Mouse (Mus musculus) cerebellum, postnatal 10 days (tissue): Measurements from ENCODE around the gene Igsf9.

Source experiments
- DNase-seq, 2 experiments: peaks; one replicate each; pipeline ENCODE4 v3.0.0; 2021; ENCODE audit warnings: mixed read lengths in 2 of 2

Gene Igsf9

DNA sequence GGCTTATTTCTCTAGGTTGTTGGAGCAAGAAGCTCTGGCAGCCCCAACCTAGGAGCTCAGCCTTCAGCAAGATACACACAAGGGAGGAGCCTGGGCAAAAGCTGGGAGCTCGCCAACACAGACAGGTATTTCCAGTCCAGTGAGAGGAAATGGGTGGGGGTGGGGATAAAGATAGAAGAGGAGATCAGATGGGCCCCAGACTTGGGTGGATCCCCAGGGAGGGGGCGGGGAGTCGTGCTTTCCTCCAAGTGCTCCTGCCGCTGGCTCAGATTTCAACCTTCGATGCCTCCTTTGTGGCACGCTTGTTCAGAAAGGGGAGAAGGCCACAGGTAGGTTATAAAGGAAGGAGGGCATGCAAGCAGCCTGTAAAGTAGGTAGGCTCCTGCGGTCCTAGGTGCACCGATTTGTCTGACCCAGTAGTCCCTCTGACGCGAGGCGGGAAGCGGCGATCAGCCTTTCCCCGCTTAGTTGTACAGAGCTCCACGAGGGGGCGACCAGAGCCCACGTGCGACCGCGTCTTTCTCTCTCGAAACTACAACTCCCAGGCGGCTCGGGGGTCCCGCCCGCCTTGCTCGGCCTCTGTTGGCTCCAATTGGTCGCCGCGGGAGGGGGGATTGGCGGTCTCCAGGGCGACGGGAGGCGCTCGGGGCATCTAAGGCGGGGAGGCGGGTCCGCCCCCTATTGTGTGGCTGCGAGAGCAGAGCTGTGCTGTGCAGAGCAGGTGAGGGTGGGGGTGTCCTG lies at the start of gene Igsf9:
Gene Igsf9 (plus strand): TSS at position 249 of the 741 bp plus-strand sequence.
- peak; percentile 98 for DNase-seq

DNA sequence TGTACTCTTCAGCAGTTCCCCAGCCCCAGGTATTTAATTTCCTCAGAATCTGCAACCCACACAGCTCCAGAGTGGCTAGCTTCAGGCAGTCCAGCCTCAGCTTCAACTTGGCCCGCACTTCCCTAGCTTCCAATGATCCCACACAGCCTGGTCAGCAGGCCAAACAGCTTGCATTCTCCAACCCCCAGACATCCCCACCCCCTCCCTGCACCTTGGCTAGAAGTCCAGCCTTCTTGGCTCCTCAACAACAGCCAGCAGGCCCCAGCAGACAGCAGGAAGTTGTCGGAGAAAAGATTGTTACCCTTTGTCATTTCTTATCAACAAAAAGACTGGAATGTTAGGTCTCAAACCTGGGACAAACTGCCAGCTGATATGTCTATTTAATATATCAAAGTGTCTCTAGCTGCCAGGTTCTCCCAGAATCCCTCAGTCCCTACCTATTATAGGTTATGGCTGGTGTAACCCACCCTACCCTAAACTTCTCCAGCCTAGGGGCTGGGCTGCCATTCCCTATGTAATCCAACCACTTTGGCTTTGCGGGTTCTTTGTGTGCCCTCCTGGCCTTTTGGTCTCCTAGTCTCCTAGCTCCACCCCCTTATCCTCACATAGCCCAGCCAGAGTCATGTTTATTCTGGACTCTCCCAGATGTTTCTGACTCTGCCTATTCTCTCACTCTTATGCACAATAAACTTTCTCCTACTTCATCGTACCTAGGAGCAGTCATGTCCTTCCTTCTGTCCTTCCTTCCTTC lies 49.6 kb upstream of the Igsf9 start:
- peak; percentile 52 to 74 for DNase-seq

DNA sequence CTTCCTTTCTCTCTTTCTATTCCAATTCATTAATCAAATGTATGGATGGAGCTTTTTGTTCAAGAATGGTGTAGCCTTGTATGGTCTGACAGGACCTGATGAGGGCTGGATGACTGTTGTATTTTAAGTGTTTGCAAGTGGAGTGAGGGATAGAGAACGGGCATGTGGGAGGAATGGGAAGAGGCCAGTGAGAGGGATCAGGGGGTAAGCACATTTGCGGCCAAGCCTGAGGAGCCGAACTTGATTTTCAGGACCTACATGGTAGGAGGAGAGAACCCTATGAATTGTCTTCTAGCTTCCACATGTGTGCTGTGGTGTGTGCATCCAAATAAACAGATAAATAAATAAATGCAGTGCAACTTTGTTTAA lies 49.0 kb upstream of the Igsf9 start:
- no peak for DNase-seq

DNA sequence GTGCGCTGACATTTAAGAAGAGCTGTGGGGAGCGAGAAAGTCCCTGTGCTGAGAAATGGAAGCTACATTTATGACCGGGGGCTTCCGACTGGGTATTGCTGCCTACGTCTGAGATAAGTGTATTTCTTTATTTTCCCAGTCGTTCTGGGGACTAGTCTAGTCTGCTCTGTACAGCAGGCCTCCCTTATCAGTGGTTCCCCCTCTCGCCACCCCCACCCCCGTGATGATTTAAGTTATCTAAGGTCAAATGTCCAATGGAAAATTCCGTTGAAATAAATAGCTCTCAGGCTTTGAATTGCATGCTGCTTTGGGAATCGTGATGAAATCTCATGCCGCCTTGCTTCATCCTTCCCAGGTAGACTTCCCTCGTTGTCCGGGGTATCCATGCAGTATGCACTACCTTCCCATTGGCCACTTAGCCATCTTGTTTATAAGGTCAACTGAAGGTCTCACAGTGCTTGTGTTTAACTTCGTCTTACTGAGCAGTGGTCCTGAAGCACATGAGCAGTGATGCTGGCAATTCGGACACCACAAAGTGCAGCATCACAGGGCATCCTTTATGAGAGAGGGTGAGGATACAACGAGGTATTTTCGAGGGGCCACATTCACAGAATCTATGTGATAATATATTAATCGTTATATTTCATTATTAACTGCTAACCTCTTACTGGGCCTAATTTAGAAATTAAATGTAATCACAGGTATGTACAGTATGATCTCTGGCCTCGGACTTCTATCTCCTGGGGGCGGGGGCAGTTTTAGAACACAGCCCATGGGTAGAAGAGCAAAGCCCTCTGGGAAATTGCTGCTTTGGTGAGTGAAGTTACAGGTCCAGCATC lies 48.4 kb upstream of the Igsf9 start:
- no peak for DNase-seq

GRCm38 (mm10) chr1:172433851-172434165 lies 47.8 kb upstream of the Igsf9 start:
- no peak for DNase-seq

DNA sequence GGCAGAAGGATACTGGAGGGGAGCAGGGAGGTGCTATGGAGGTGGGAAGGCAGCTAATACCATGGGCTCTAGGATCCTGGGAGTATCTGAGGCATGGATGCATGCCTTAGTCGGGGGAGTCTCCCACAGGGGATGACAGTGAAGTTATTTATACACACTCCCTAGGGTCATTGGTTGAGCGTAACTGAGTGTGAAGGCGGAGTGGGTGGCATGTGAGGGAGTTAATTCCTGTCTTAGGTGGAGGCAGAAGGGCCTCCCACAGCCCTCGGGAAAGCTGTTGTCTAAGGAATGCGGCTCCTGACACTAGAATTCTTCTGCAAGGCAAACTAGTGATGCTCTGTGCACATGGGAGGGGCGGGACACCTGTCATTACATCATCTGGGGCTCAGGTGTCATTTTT lies 44.8 kb upstream of the Igsf9 start:
- no peak for DNase-seq

- no peak for DNase-seq
These were observed 43.0 kb upstream of the Igsf9 start for GRCm38 (mm10) chr1:172438621-172439020.

DNA sequence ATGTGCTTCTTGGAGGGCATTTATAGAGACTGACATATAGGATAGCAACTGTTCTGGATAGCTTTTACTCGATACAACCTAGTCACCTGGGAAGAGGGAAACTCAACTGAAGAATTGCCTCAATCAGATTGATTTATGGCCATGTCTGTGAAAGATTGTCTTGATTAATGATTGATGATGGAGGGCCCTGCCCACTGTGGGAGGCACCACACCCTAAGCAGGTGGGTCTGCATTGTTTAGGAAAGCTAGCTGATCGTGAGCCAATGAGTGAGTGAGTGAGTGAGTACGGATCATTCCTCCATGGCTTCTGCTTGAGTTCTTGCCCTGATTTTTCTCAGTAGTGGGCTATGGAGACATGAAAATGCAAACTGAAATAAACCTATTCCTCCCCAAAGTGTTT lies 41.1 kb upstream of the Igsf9 start:
- no peak for DNase-seq

GRCm38 (mm10) chr1:172441935-172442445 lies 39.6 kb upstream of the Igsf9 start:
- DNase-seq = no peak

GRCm38 (mm10) chr1:172450226-172450625 lies 31.4 kb upstream of the Igsf9 start:
- DNase-seq = no peak

GRCm38 (mm10) chr1:172450848-172451470 lies 30.6 kb upstream of the Igsf9 start:
- no peak for DNase-seq

DNA sequence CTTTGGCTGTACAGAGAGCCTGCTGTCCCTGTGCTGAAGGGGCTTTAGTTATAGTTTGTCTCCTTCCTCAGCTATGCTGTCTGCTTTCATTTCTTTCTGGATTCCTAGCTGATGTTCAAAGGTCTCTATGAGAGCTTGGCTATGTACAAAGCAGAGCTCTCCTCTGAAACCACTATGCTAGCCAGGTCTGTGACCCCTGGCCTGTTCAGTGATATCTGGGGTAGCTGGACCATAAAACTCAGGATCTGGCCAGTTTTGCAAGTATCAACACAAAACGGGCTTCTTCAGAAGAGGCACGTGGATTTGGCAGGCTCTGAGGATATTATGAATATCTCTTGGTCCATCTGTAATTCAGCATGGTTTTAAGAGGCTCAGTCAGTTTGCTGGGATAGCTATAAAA lies 28.7 kb upstream of the Igsf9 start:
- DNase-seq = no peak

GRCm38 (mm10) chr1:172453810-172454209 lies 27.8 kb upstream of the Igsf9 start:
- no peak for DNase-seq

GRCm38 (mm10) chr1:172455416-172455815 lies 26.2 kb upstream of the Igsf9 start:
- DNase-seq = no peak

- DNase-seq = no peak
These were observed 25.4 kb upstream of the Igsf9 start for GRCm38 (mm10) chr1:172456001-172456677.

- DNase-seq = no peak
These were observed 24.4 kb upstream of the Igsf9 start for GRCm38 (mm10) chr1:172457196-172457595.

- DNase-seq = no peak
These were observed 23.5 kb upstream of the Igsf9 start for GRCm38 (mm10) chr1:172458041-172458440.

- no peak for DNase-seq
These were observed 20.0 kb upstream of the Igsf9 start for GRCm38 (mm10) chr1:172461602-172462001.

DNA sequence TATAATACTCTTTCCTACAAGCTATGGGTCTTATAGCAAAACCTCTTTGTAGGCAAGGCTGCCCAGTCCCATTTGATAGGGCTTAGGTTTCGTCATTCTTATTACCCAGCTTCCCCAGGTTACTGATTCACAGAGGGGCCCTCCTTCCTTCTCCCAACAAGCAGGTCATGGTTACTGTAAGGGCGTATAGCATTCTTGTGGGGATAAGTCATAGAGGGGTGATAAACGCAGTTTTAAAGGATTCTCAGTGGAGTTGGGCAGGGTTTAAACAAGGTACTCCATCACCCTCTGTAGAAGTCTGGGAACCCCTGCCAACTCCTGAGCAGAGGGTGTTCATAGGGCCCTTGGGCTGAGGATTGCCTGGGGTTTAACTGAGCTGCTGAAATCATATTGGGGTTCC lies 19.1 kb upstream of the Igsf9 start:
- DNase-seq = no peak

DNA sequence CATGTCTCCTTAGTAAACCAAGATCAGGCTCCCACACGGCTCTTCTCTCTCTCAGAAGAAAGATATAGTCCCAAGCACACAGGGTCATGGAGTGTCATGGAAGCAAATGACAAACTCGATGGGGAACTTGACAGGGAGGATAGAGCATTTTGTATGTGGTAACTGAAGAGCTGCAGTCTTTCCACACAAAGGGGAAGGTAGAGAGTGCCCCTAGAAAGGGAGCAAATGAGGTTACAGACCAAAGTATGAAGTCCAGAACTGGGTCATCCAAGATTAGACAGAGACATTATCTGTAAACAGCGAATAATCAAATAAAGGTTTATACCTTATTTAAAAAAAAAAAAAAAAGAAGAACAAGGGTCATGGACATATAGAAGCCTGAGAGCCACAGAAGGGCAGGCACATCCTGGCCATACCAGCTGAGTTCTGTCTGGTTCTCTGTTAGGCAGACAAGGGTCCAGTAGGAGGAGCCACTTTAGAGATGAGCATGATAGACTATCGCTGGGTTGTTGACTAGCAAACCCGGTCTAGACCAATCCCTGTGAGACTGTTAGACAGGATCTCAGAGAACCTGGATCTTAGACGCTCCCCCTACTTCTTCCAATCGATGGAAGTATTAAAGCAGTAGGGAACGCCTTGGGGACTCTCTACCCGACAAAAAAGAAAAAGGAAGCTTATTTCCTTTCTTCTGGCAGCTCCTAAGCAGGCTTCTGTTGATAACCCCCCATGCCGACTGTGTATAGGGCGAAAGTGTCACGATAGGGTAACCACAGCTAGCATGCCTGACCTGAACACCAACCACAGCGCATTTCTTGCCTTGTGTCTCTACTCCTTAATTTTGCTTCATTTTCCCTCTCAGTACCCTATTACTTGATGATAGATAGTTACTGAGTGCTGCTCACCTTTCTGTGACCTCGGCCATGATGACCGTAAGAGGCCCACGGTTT lies 17.9 kb upstream of the Igsf9 start:
- DNase-seq = no peak

- no peak for DNase-seq
These were observed 13.2 kb upstream of the Igsf9 start for GRCm38 (mm10) chr1:172468301-172468877.
